In genomic region chr3:122292300-122293222, GRCm38 (mm10) we compare ENCODE assay signal across 8 mouse cellular contexts. TPM values are rescaled to one million over a fixed set of nuclear protein-coding genes. Genes with fewer than 3 reads are reported as not detected.
DNase-seq lines count a peak whose midpoint lies in the region; ATAC-seq lines count a peak whose summit lies in the region.

No protein-coding gene starts in this region.

- no peaks in the 10 kb centered on the region for H3K36me3 ChIP-seq in hindbrain, embryonic 15.5 days

- H3K9ac ChIP-seq in hindbrain, embryonic 15.5 days, result peak overlapping the region; percentile 89

- WGBS in hindbrain, embryonic 15.5 days, result 6% methylated on average over 54 of the region's 54 CpGs

- H3K4me1 ChIP-seq in hindbrain, embryonic 15.5 days (replicated peaks), result peaks cover 39% of the 10 kb centered on the region

- peak overlapping the region; percentile 84 for H3K4me3 ChIP-seq in hindbrain, embryonic 15.5 days

- H3K27ac ChIP-seq in hindbrain, embryonic 15.5 days (replicated peaks), result peak overlapping the region; percentile 99

- no peaks in the 10 kb centered on the region for H3K27me3 ChIP-seq in hindbrain, embryonic 15.5 days

- peak; percentile 92 for DNase-seq in T-cell, adult 2 months (ENCODE audit: low spot score)
- DNase-seq in cerebellum, postnatal 36 days, result peak; percentile 89 to 95
- peak; percentile 90 to 92 for DNase-seq in frontal cortex, postnatal 36 days (ENCODE audit: low spot score in 2 of 2)
- peak; percentile 81 for DNase-seq in left cerebral cortex, adult 11 months (ENCODE audit: low spot score)
- DNase-seq in lung, postnatal 36 days, result peak; percentile 97
- DNase-seq in retina, embryonic 14.5 days (ENCODE audit: low spot score), result peak; percentile 96
- peak; percentile 98 for DNase-seq in thymus, postnatal 4 days

- peak overlapping the region; percentile 84 for H3K4me2 ChIP-seq in hindbrain, embryonic 15.5 days

- peak; percentile 42 for ATAC-seq in hindbrain, embryonic 15.5 days (ENCODE audit: low FRiP score, low read depth)

- no peaks in the 10 kb centered on the region for H3K9me3 ChIP-seq in hindbrain, embryonic 15.5 days

RNA-seq across cellular contexts. Expression of gene Bcar3, which starts 1.4 kb away (rescaled TPM):
- 5.9 and 6.3 TPM in 2 replicates for polyA plus RNA-seq in hindbrain, embryonic 15.5 days (2015; fragmentation: Nextera tagmentation; extraction: Ambion mirVana)

RNA-seq across cellular contexts. Expression of gene Dnttip2, which starts 18.4 kb away (rescaled TPM):
- 42.2 and 45.2 TPM in 2 replicates for polyA plus RNA-seq in hindbrain, embryonic 15.5 days (2015; fragmentation: Nextera tagmentation; extraction: Ambion mirVana)

RNA-seq across cellular contexts. Expression of gene Gclm, which starts 47.2 kb away (rescaled TPM):
- polyA plus RNA-seq in hindbrain, embryonic 15.5 days (2015; fragmentation: Nextera tagmentation; extraction: Ambion mirVana), result 50.6 and 59.6 TPM in 2 replicates

Comparison
In these comparisons a context has a peak if more than half of its experiments do, and no peak if none do; other contexts are left out.
1. Peak in every context shown above with its lines: DNase-seq, ATAC-seq, H3K4me3 ChIP-seq and H3K27ac ChIP-seq.